Comparison of ENCODE assay signal across 7 mouse cellular contexts in the genomic region with DNA sequence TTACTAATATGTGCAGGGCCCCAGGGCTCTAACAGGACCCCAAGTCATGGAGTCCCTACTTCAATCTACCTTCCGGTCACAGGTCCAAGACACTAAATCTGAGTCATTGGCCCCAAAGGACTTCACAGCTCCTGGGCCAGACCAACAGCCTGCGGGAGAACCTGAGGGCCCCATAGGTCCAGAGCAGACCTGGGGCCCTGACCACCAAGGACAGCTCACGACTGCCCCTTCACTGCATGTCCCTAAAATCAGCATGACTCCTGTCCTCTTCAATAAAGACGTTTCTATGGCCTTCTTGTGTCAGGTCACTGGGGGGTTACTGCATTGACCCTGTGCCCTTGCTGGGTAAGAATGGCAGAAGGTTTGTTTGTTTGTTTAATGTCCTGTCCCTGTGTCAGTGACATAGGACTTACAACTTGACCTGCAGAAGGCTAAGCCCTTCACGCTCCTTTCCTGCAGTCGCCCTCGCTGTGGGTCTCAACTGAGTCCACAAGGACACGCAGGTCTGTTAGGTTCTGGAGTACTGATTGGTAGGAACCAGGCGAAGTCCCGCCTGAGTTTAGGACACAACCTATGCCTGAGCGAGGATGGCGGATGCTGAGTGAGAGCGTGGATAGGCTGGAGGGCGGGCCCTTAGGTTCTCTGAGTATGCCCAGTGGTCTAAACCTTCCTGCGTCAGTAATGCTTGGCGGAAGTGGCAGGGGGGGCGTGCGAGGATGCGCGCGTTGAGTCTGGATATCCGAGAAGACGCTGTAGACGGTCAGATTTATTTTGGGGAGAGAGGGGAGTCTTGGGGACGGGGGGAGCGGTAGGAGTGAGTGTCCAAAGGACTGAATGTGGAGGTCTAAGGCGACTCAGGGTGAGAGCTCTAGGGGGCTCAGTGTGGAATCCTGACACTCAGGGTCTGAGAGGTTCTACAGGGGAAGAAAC. TPM values are rescaled to one million over a fixed set of nuclear protein-coding genes. Genes with fewer than 3 reads are reported as not detected.
DNase-seq lines count a peak whose midpoint lies in the region; ATAC-seq lines count a peak whose summit lies in the region.

Gene Alkbh6 (plus strand): TSS at position 642 of the 930 bp plus-strand sequence.

- peak within 1 kb of the TSS; percentile 84 for H3K4me2 ChIP-seq in intestine, embryonic 15.5 days (replicated peaks)

- no peaks in the 10 kb centered on the region for H3K36me3 ChIP-seq in intestine, embryonic 15.5 days
- peaks cover 65% of the 10 kb centered on the region for H3K36me3 ChIP-seq in midbrain, embryonic 10.5 days

- peak within 1 kb of the TSS; percentile 66 for H3K4me3 ChIP-seq in intestine, embryonic 15.5 days (replicated peaks)
- H3K4me3 ChIP-seq in midbrain, embryonic 10.5 days = peak within 1 kb of the TSS; percentile 68

- H3K27me3 ChIP-seq in intestine, embryonic 15.5 days (replicated peaks) = no peaks in the 10 kb centered on the region
- H3K27me3 ChIP-seq in midbrain, embryonic 10.5 days (ENCODE audit: low read depth, poor library complexity, severe bottlenecking) = no peaks in the 10 kb centered on the region

- 5% methylated on average over 27 of the region's 27 CpGs for WGBS in intestine, embryonic 15.5 days
- 4% methylated on average over 27 of the region's 27 CpGs for WGBS in midbrain, embryonic 10.5 days

- peak within 1 kb of the TSS; percentile 51 for H3K9ac ChIP-seq in intestine, embryonic 15.5 days

- intact Hi-C loops in gastrocnemius, postnatal 36 days (cut with DNase I) = no loop called here
- intact Hi-C loops in left cerebral cortex, postnatal 25 days (cut with DNase I) = no loop called here

- peak; percentile 100 for ATAC-seq in intestine, embryonic 15.5 days

- peaks cover 12% of the 10 kb centered on the region for H3K4me1 ChIP-seq in intestine, embryonic 15.5 days (replicated peaks)
- peaks cover 24% of the 10 kb centered on the region for H3K4me1 ChIP-seq in midbrain, embryonic 10.5 days

- peak; percentile 96 for DNase-seq in adrenal gland, adult 2 months
- peak; percentile 85 for DNase-seq in embryo, embryonic 11.5 days (ENCODE audit: low read depth, low spot score)
- peak; percentile 85 to 91 for DNase-seq in gastrocnemius, postnatal 36 days
- peak; percentile 95 to 99 for DNase-seq in left cerebral cortex, postnatal 25 days (ENCODE audit: low spot score in 2 of 2)
- peak; percentile 93 for DNase-seq in midbrain, embryonic 10.5 days (ENCODE audit: low spot score)
- DNase-seq in right cerebral cortex, postnatal 4 days = peak; percentile 88

- no peaks in the 10 kb centered on the region for H3K9me3 ChIP-seq in intestine, embryonic 15.5 days
- H3K9me3 ChIP-seq in midbrain, embryonic 10.5 days (replicated peaks) = no peaks in the 10 kb centered on the region

- H3K27ac ChIP-seq in intestine, embryonic 15.5 days = peak within 1 kb of the TSS; percentile 54
- H3K27ac ChIP-seq in midbrain, embryonic 10.5 days (replicated peaks) = peak within 1 kb of the TSS; percentile 79

RNA-seq across cellular contexts. Expression of gene Alkbh6, which starts in this region (rescaled TPM):
- total RNA-seq in adrenal gland, adult 2 months (2021) = 10 to 100 TPM; 57.8 to 73.6 TPM
- 276 and 312 TPM in 2 replicates for polyA plus RNA-seq in adrenal gland, adult 2 months (2012; rRNA removed)
- 10 to 100 TPM; 18.3 to 18.4 TPM for total RNA-seq in gastrocnemius, postnatal 36 days (2021)
- 63.9 and 68.5 TPM in 2 replicates for polyA plus RNA-seq in intestine, embryonic 15.5 days (2015; fragmentation: Nextera tagmentation; extraction: Ambion mirVana)
- total RNA-seq in left cerebral cortex, postnatal 25 days (2021) = 10 to 100 TPM; 63.6 to 64.4 TPM
- 95.4 and 96.9 TPM in 2 replicates for polyA plus RNA-seq in midbrain, embryonic 10.5 days (2016; fragmentation: Nextera tagmentation; extraction: Ambion mirVana)

Comparison
In these comparisons a context has a peak if more than half of its experiments do, and no peak if none do; other contexts are left out.
1. Peak in every context shown above with its lines: DNase-seq, ATAC-seq, H3K4me3 ChIP-seq and H3K27ac ChIP-seq.